Mouse (Mus musculus): ENCODE measurements at regions not wholly inside any gene's neighbourhood (a gene's known extent, or its start where the extent isn't known, plus 50 kb on each side); places are given as distances from the start of the nearest gene placed in this dataset.
A peak's percentile ranks its signal among the peaks of the same experiment; 100 is the strongest.

- no peak for ATAC-seq (replicated peaks; ENCODE audit: low FRiP score, low TSS enrichment, poor library complexity, severe bottlenecking)
These were observed 53.8 kb downstream of the Dio3 start for GRCm38 (mm10) chr12:110332616-110333154.

- ATAC-seq (replicated peaks; ENCODE audit: low FRiP score, low TSS enrichment, poor library complexity, severe bottlenecking) = no peak
These were observed 55.7 kb downstream of the Dio3 start for GRCm38 (mm10) chr12:110334609-110335008.

- ATAC-seq (replicated peaks; ENCODE audit: low FRiP score, low TSS enrichment, poor library complexity, severe bottlenecking) = no peak
These were observed 65.5 kb downstream of the Dio3 start for GRCm38 (mm10) chr12:110344280-110344827.

- ATAC-seq (replicated peaks; ENCODE audit: low FRiP score, low TSS enrichment, poor library complexity, severe bottlenecking) = no peak
These were observed 70.8 kb downstream of the Dio3 start for GRCm38 (mm10) chr12:110349621-110350020.

- ATAC-seq (replicated peaks; ENCODE audit: low FRiP score, low TSS enrichment, poor library complexity, severe bottlenecking) = no peak
These were observed 77.0 kb downstream of the Dio3 start for GRCm38 (mm10) chr12:110355851-110356250.

GRCm38 (mm10) chr12:110367102-110367501, 79.8 kb upstream of the Ppp2r5c start:
- no peak for ATAC-seq (replicated peaks; ENCODE audit: low FRiP score, low TSS enrichment, poor library complexity, severe bottlenecking)

- no peak for ATAC-seq (replicated peaks; ENCODE audit: low FRiP score, low TSS enrichment, poor library complexity, severe bottlenecking)
These were observed 79.1 kb upstream of the Ppp2r5c start for GRCm38 (mm10) chr12:110367822-110368221.

- no peak for ATAC-seq (replicated peaks; ENCODE audit: low FRiP score, low TSS enrichment, poor library complexity, severe bottlenecking)
These were observed 74.8 kb upstream of the Ppp2r5c start for GRCm38 (mm10) chr12:110371886-110372690.

- no peak for ATAC-seq (replicated peaks; ENCODE audit: low FRiP score, low TSS enrichment, poor library complexity, severe bottlenecking)
These were observed 73.9 kb upstream of the Ppp2r5c start for GRCm38 (mm10) chr12:110372986-110373385.

GRCm38 (mm10) chr12:110373408-110374065, 73.4 kb upstream of the Ppp2r5c start:
- peak; percentile 91 for ATAC-seq (replicated peaks; ENCODE audit: low FRiP score, low TSS enrichment, poor library complexity, severe bottlenecking)

- no peak for ATAC-seq (replicated peaks; ENCODE audit: low FRiP score, low TSS enrichment, poor library complexity, severe bottlenecking)
These were observed 71.8 kb upstream of the Ppp2r5c start for GRCm38 (mm10) chr12:110375139-110375538.

- no peak for ATAC-seq (replicated peaks; ENCODE audit: low FRiP score, low TSS enrichment, poor library complexity, severe bottlenecking)
These were observed 70.7 kb upstream of the Ppp2r5c start for GRCm38 (mm10) chr12:110376062-110376837.

- ATAC-seq (replicated peaks; ENCODE audit: low FRiP score, low TSS enrichment, poor library complexity, severe bottlenecking) = no peak
These were observed 70.1 kb upstream of the Ppp2r5c start for GRCm38 (mm10) chr12:110376838-110377150.

GRCm38 (mm10) chr12:110377306-110377705, 69.6 kb upstream of the Ppp2r5c start:
- ATAC-seq (replicated peaks; ENCODE audit: low FRiP score, low TSS enrichment, poor library complexity, severe bottlenecking) = no peak

GRCm38 (mm10) chr12:110377734-110378133, 69.2 kb upstream of the Ppp2r5c start:
- ATAC-seq (replicated peaks; ENCODE audit: low FRiP score, low TSS enrichment, poor library complexity, severe bottlenecking) = 0 out of 2 replicates have a peak, but pooled peaks have one; percentile 25

GRCm38 (mm10) chr12:110378302-110378701, 68.6 kb upstream of the Ppp2r5c start:
- ATAC-seq (replicated peaks; ENCODE audit: low FRiP score, low TSS enrichment, poor library complexity, severe bottlenecking) = no peak

GRCm38 (mm10) chr12:110379721-110380120, 67.2 kb upstream of the Ppp2r5c start:
- ATAC-seq (replicated peaks; ENCODE audit: low FRiP score, low TSS enrichment, poor library complexity, severe bottlenecking) = no peak

- ATAC-seq (replicated peaks; ENCODE audit: low FRiP score, low TSS enrichment, poor library complexity, severe bottlenecking) = no peak
These were observed 65.8 kb upstream of the Ppp2r5c start for GRCm38 (mm10) chr12:110380831-110381750.

GRCm38 (mm10) chr12:110385031-110385430, 61.9 kb upstream of the Ppp2r5c start:
- ATAC-seq (replicated peaks; ENCODE audit: low FRiP score, low TSS enrichment, poor library complexity, severe bottlenecking) = no peak
